Mouse (Mus musculus): Measurements from ENCODE around the gene Tnfrsf13c. TPM values are rescaled to one million over a fixed set of nuclear protein-coding genes. Genes with fewer than 3 reads are reported as not detected.

The Tnfrsf13c gene
- polyA plus RNA-seq, 1 experiment, result 1.5 TPM

DNA sequence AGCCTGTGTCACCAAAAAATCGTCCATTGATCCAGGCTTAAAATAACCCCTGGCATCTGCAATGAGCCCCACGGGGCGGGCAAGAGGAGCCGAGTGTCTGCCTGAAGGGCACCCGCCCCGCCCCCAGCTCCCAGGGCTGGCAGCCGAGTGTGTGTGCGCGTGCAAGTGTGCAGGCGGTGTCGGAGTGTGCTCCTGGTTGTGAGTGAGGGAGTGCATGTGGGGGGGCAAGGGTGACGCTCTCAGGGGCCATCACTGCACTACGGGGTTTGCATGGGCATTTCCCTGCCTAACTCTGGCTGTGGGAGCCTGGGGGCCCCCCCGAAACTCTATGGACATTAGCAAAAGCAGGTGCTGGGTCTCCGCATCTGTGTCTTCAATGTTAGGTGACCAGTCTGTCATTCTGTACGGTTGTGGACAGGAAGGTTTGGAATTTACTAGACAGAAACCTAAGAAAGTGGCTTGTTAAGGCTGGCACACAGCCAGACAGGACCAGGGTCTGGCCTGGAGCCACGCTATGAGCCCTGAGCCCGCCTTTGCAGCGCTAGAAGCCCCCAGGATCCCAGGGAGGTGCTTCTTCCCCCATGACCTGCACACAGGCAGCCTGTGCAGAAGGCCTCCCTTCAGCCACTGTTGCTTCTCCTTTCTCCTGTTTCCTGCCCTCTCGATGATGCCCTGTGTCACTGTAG lies 7.9 kb downstream of the Tnfrsf13c start:
- TF ChIP-seq GATA1 (IDR thresholded peaks at IDR 0.05; ENCODE audit: low read length), result no peak

DNA sequence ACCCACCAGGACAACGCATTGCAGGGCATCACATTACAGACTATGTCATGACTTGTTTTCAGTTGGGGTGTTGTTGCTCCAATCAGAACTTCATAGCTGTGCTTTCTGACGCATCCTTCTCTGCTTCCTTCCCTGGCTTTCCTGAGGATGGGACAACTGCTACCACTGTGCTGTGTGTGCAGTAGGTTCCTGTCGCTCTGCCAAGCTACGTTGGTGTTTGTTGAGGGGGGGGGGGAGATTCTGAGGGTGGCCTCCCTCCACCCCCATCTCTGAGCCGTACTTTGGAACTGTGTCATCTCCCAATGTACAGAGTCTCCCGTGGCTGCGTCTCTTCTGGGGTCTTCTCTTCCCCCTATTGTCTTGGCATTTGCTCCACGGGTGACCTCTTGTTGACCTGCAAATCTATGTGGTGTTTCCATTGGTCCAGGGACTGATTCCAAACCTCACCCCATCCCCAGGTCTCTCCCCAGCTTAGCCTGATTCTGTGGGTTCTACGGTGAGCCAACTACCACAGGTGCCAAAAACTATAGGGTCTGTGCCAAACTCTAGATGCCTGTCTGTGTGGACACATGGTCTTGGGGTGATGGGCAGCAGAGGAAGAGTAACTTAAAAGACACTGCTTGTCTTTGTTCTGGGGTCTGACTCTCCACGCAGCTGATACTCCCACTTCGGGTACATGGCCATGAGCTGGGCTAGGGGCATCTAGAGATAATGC lies 8.7 kb downstream of the Tnfrsf13c start:
- TF ChIP-seq GATA1 (IDR thresholded peaks at IDR 0.05; ENCODE audit: low read length), result no peak

DNA sequence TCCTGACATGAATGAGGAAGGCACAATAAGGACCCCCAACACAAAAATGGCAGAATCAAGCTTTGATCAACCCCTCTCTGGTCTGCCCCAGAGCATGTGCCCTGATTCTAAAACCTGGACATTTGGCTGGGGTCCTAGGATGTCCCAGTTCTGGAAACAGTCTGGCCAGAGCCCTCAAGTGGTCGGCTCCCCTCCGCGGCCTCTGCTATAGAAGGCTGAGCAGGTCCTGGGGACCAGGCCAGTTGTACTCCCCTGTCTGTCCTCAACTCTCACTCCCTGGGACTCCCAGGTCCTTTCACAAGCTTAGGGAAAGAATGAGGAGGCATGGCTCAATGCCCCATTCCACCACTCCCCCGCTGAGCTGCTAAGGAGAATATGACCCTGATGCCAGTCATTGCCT lies 10.9 kb downstream of the Tnfrsf13c start:
- TF ChIP-seq GATA1 (IDR thresholded peaks at IDR 0.05; ENCODE audit: low read length), result no peak

DNA sequence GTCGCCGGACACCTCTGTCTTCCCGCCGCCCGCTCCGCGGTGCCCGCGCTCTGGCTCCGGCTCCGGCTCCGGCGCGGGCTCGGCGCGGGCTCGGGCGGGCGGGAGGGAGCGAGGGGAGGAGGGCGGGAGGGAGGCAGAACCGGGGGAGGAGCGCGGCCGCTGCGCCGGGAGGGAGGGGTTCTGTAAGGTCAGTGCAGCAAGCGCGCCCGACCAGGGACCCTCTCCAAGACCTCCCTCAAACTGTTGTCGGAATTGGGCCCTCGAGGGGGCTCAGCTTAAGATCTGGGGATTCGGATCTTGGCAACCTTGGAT lies 11.5 kb downstream of the Tnfrsf13c start, which contains the start of gene Shisa8:
Gene Shisa8, minus strand, starts transcription at position 64 of the 312 bp plus-strand sequence.
- TF ChIP-seq GATA1 (IDR thresholded peaks at IDR 0.05; ENCODE audit: low read length), result no peak

DNA sequence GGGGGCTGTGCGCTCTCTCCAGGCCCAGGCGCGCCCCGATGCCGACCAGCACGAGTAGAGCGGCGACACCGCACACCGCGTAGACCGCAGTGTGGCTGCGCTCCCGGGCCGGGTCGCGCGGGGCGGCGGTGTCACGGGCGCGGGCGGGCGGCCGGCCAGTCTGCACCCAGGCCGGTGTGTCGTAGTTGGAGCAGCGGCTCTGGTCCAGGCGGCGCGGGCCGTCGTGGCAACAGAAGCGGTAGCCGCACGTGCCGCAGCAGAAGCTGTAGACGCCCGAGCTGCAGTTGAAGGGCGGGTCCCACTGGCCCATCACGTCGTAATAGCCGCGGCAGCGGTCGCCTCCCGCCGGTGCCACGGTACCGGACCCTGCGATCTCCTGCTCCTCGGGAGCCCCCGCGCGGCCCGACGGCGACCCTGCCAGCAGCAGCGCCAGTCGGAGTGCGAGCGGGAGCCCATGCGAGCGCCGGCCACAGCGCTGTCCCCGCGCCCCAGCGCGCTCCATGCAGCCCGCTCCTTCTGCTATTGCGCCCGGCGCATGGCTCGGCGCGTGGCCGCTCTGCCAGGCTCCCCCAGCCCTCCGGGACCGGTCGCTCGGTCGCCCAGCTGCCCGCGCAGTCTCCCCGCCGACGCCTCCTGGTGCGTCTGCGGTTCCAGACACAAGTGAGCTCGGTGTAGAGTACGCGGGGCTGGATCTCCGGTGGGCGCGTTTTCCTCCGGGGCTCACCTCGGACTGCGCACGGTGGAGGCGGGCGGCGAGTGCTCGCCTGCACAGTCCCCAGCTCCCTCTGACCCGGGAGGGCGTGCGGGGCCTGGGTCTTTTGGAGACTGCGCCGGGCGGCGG lies 12.0 kb downstream of the Tnfrsf13c start:
- no peak for TF ChIP-seq GATA1 (IDR thresholded peaks at IDR 0.05; ENCODE audit: low read length)

DNA sequence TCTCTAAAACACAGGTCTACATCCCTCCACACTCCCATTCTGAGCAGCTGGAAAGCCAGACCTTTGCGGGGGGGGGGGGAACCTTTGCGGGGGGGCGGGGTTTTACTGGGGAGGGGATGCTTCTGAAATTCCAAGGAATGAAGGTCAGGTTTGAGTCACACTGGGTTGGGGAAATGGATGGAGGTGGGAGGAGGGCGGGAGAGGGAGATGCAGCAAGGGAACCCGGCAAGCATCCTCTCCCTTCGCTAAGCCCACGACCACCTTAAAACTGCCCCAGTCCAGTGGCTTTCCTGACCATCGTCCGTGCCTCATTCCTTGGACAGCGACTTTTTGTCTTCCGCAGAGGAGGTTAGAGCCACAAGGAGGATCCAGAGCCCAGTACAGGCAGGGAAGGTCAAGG lies 12.9 kb downstream of the Tnfrsf13c start:
- TF ChIP-seq GATA1 (IDR thresholded peaks at IDR 0.05; ENCODE audit: low read length), result no peak

DNA sequence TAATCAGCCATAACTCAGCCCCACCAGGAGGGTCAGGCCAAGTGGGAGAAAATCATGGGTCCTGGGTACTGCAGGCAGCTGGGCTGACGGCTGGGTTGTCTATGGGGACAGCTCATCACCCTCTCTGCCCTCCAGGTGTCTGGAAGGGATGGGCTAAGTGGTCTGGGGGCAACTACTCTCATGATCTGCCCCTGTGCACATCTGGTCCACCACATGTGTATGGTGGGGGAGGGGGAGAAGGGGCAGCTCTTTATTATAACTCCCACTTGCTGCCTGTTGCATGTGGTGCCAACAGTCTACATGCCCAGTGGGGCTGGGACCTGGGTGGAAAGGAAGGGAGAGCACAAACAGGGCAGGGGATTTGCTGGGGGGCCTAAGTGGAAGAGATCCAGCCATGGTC lies 13.4 kb downstream of the Tnfrsf13c start:
- TF ChIP-seq GATA1 (IDR thresholded peaks at IDR 0.05; ENCODE audit: low read length), result no peak

DNA sequence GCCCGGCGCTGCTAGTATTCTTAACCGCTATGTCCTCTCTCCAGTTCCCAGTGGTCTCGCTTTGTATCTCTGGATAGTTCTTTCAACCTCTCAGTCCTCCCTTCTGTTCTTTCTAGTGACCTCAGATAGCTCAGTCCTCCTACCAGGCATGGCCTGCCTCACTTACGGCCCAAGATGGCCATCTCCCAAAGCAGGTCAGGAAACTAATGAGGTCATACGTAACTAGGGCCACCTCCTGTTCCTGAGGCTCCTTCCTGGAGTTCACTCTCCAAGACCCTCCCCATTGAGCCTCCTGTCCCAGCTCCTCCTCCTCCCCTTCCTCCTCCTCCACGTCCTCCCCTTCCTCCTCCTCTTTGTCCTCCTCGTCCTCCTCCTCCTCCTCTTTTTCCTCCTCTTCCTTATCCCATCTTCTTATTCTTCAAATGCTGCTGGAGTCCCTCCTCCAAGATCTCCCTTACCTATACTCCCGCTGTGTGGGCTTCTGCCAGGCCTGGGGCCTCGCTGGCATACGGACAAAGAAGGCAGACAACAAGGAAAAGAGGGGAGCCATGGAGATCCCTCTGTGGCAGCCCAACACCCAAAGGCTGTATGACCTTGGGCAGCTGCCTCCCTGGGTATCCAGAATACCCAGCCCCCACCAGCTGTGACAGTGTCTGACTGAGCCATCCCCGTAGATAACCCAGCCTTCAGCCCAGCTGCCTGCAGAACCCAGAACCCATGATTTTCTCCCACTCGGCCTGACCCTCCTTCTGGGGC lies 14.7 kb downstream of the Tnfrsf13c start:
- no peak for TF ChIP-seq GATA1 (IDR thresholded peaks at IDR 0.05; ENCODE audit: low read length)

DNA sequence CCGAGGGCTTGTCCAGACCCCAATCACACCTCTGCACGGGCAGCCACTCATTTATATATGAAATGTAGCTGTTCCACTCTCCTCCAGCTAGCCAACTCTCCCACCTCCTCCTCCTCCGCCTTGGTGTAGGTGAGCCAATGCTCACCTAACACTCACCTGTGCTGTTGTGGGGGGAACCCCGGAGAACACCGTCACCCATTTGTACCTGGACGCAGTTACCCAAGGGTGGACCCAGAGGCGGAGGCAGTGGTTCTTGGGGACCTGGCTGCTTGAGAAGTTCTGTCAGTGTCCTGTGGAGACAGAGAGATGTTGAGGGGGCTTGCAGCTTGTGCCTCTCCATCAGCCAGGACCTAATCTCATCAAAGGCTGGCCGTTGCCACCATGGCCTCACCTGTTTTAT lies 15.9 kb downstream of the Tnfrsf13c start:
- no peak for TF ChIP-seq GATA1 (IDR thresholded peaks at IDR 0.05; ENCODE audit: low read length)

DNA sequence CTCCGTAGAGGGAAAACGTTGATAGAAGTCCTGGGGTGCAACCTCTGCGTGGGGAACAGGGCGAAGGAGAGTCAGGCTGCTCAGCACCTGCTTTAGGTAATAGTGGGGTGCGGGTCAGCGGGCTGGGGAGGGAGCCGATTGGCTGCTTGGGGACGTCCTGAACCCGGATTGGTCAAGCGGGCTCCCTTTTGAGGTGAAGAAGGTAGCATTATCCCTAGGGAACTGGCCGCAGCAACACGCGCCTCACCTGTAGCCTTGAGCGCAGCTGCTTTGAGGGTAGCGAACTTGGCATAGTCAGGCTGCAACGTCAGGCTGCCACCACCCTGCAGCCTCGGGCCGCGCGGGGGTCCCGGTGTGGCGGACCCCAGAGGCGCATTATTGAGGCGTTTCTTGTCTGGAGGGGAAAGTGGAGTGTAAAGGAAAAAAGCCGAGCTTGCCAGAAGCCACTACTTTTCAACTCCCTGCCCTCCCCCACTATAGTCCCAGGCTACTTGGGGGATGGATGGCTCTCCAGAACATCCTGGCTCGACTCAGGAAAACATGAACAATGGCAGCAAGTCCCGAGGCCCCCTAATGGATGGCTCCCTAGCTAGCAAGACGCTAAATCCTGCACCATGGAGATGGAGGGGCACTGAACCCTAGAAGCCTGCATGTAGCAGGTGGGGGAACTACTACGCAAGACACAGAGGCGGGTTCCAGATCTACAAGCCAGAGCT lies 16.5 kb downstream of the Tnfrsf13c start:
- TF ChIP-seq GATA1 (IDR thresholded peaks at IDR 0.05; ENCODE audit: low read length), result no peak

DNA sequence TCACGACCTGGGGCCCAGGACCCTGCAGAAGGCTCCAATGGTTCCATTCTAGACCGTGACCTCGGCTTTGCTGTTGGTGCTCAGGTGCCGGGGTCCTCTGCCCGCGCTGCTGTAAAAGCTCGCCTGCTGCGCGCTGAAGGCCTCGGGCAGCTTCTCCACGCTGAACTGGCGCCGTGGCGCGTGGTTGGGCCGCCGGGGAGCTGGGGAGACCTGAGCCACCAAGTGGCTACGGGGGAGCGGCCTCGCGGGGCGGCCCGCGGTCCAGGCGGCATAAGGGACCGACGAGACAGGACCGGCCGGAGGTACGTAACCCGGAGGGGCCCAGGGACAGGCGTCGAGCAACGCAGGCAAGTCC lies 17.1 kb downstream of the Tnfrsf13c start:
- no peak for TF ChIP-seq GATA1 (IDR thresholded peaks at IDR 0.05; ENCODE audit: low read length)

DNA sequence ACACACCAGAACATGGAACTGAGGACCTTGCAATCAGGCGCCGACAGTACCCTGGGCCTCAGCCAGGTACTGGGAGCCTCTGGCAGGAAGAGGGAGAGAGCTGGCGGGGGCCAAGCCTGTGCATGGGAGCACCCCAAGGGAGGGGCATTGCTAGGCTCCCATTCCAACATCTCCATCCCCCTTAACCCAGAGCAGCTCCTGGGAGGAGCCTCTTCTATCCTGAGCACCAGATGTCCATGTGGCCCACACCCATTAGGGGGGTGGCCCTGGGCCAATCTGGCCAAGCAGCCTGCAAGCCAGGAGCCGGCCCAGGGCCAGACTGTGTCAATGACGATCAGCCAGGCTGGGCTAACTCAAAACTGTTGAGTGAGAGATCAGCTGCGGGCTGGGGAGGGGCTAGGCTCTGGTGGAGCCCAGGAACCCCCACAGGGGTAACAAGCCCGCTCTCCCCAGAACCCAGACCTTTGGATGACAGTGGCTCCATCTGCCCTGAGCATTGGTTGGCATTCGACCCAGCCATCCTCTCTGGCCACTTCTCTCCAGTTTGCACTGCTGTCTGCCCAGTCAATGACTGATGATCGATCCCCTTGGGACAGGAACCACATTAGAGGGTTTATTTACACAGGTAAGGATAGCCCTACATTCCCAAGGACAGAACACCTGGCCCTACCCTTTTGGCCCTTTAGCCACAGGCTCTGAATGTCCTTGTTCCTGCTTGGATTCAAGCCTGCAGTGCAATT lies 17.6 kb downstream of the Tnfrsf13c start:
- TF ChIP-seq GATA1 (IDR thresholded peaks at IDR 0.05; ENCODE audit: low read length), result no peak

DNA sequence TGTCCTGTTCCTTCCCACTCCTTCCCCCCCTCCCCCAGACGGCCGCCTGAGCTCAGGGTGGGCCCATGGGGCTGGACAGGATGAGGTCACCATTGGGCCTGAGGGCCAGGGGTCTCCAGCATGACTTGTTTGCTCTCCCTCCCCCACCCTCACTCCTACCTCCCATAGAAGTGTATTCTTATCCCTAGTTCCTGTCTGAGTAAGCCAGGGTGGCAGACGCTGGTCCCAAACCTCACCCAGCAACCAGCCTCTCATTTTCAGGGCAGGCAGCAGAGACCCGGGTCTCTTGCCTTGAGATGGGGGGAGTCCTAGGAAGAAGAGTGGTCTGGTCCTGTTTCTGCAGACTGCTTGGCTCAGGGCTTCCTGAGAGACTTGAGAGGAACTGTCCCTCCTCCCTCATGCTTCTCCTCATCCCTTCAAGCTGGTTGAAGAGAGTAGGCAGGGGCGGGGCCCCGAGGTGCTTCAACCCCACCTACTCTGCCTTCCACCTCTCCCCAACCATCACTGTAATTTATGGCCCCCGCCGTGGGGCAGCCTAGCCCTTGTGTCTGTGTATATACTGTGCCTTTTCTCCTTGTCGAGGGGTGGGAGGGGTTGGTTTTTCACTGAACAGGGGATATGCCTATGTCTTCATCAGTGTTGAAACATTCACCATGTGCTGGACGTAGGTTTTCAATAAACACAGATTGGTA lies 19.3 kb downstream of the Tnfrsf13c start:
- TF ChIP-seq GATA1 (IDR thresholded peaks at IDR 0.05; ENCODE audit: low read length), result no peak

Data from G1E-ER4 (cell line).